In the genomic region with DNA sequence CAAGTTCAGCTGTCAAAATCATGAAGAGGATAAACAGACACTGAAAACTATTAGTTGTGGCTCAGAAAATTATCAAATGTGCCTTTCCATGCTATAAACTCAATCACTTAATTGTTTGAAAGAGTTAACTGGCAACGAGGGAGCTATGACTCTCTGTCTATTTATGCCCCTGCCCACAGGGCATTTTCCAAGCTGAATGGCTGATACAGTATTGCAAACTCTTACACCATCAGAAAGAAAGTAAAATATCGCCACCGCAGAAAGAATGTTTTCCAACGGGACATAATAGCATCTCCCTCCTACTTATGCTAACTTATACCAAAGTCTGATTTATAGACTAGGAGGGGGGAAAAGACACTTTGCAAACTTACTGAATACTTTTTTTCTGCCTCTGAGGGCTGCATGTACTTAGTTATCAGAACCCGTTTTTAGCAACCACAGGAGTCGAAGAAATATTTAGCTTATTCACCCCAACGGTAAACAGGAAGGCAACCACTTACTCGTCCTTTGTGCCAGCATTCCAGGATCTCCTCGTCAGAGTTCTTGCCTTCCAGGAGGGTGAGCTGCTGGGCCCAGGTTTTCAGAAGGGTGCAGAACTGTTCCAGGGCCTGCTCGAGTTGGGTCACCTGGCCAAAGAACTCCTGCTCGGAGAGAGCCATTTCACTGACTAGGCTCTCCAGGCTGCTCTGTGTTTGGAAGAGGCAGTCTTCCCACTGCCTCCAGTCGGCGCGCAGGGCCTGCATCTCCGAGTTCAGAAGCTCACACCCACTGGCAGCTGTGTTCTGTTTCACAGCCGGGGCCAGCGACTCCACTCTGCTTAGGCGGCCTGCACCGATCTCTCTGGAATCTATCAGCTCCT, we compare ENCODE assay signal across 8 mouse cellular contexts.
DNase-seq lines count a peak whose midpoint lies in the region; ATAC-seq and TF ChIP-seq lines count a peak whose summit lies in the region.

No protein-coding gene starts in this region.

- no peaks in the 10 kb centered on the region for H3K27me3 ChIP-seq in intestine, embryonic 14.5 days (replicated peaks; ENCODE audit: control insufficient read depth, insufficient read depth, low read length)
- no peaks in the 10 kb centered on the region for H3K27me3 ChIP-seq in stomach, embryonic 14.5 days (ENCODE audit: control insufficient read depth, insufficient read depth, low read length)

- H3K4me3 ChIP-seq in intestine, embryonic 14.5 days (ENCODE audit: low read depth, low read length) = peak overlapping the region; percentile 44
- H3K4me3 ChIP-seq in left cerebral cortex, adult 2 months = no peak overlapping the region
- peak overlapping the region; percentile 36 for H3K4me3 ChIP-seq in stomach, embryonic 14.5 days (ENCODE audit: low read depth, low read length)

- peak overlapping the region; percentile 96 for H3K27ac ChIP-seq in intestine, embryonic 14.5 days (ENCODE audit: low read depth)
- peak overlapping the region; percentile 76 for H3K27ac ChIP-seq in left cerebral cortex, adult 2 months
- peak overlapping the region; percentile 95 for H3K27ac ChIP-seq in stomach, embryonic 14.5 days (ENCODE audit: low read length)

- peak; percentile 34 for TF ChIP-seq CTCF in left cerebral cortex, adult 2 months (IDR thresholded peaks at IDR 0.05)

- H3K9ac ChIP-seq in intestine, embryonic 14.5 days (ENCODE audit: low read length) = peak overlapping the region; percentile 55
- peak overlapping the region; percentile 39 for H3K9ac ChIP-seq in stomach, embryonic 14.5 days (replicated peaks; ENCODE audit: low read depth, low read length)

- intact Hi-C loops in left cerebral cortex, adult 2 months (cut with DNase I) = no loop called here

- H3K9me3 ChIP-seq in intestine, embryonic 14.5 days (ENCODE audit: control insufficient read depth, low read length) = no peaks in the 10 kb centered on the region; the same call in 1 of the 2 replicates
- no peaks in the 10 kb centered on the region for H3K9me3 ChIP-seq in stomach, embryonic 14.5 days (ENCODE audit: control insufficient read depth, low read depth, low read length)

- H3K4me1 ChIP-seq in intestine, embryonic 14.5 days (replicated peaks; ENCODE audit: control insufficient read depth, insufficient read depth, low read length) = 0 out of 2 replicates have a peak, but pooled peaks cover 3% of the 10 kb centered on the region
- 0 out of 2 replicates have a peak, but pooled peaks cover 3% of the 10 kb centered on the region for H3K4me1 ChIP-seq in stomach, embryonic 14.5 days (ENCODE audit: control insufficient read depth, insufficient read depth, low read length)

- 17% methylated on average over 19 of the region's 19 CpGs for WGBS in intestine, embryonic 14.5 days
- 16% methylated on average over 19 of the region's 19 CpGs for WGBS in stomach, embryonic 14.5 days

- peak overlapping the region; percentile 54 for H3K4me2 ChIP-seq in intestine, embryonic 14.5 days (ENCODE audit: low read length)
- peak overlapping the region; percentile 38 for H3K4me2 ChIP-seq in stomach, embryonic 14.5 days (replicated peaks; ENCODE audit: low read depth, low read length)

- ATAC-seq in intestine, embryonic 14.5 days (replicated peaks; ENCODE audit: low FRiP score, low TSS enrichment, low read depth) = peak; percentile 91
- ATAC-seq in stomach, embryonic 14.5 days (ENCODE audit: insufficient number of reproducible peaks, insufficient read depth, low FRiP score, low read depth) = peak; percentile 93; the same call in 1 of the 2 replicates
- no peak for ATAC-seq in erythroblast, adult 5-6 weeks (replicated peaks; ENCODE audit: low FRiP score, poor library complexity, severe bottlenecking)

- no peaks in the 10 kb centered on the region for H3K36me3 ChIP-seq in intestine, embryonic 14.5 days (ENCODE audit: control insufficient read depth, insufficient read depth, low read length)
- no peaks in the 10 kb centered on the region for H3K36me3 ChIP-seq in stomach, embryonic 14.5 days (ENCODE audit: control insufficient read depth, insufficient read depth, low read length)

- peak; percentile 30 for DNase-seq in ES-CJ7 (ENCODE audit: low read depth, low spot score)
- DNase-seq in embryo, embryonic 9.5 days (ENCODE audit: extremely low spot score) = peak; percentile 41
- peak; percentile 80 for DNase-seq in gastrocnemius, postnatal 25 days
- peak; percentile 78 for DNase-seq in intestine, embryonic 14.5 days (ENCODE audit: low spot score)
- DNase-seq in left cerebral cortex, adult 2 months (ENCODE audit: extremely low spot score in 1 of 2, low spot score in 2 of 2) = peak; percentile 53 to 62
- peak; percentile 73 for DNase-seq in mesoderm, embryonic 11.5 days (ENCODE audit: low read depth, low spot score)

Comparison
In these comparisons a context has a peak if more than half of its experiments do, and no peak if none do; other contexts are left out.
1. DNase-seq: peak in every context shown above with its lines; median percentile 80 in gastrocnemius, postnatal 25 days; 78 in intestine, embryonic 14.5 days; 73 in mesoderm, embryonic 11.5 days; 58 in left cerebral cortex, adult 2 months; 41 in embryo, embryonic 9.5 days; 30 in ES-CJ7.